In genomic region chr1:132533840-132534239, GRCm38 (mm10) we compare ENCODE assay signal across 13 mouse cellular contexts. TPM values are rescaled to one million over a fixed set of nuclear protein-coding genes. Genes with fewer than 3 reads are reported as not detected.
A peak's percentile ranks its signal among the peaks of the same experiment; 100 is the strongest.
DNase-seq lines count a peak whose midpoint lies in the region; ATAC-seq lines count a peak whose summit lies in the region.
"Had no signal": no experiment of that assay in that cellular context is flagged by ENCODE, and none has a peak within 500 bp of the region (broad histone marks: within the 10 kb centered on the region; RNA-seq: fewer than 3 reads in every experiment).

No protein-coding gene starts in this region.

- peak; percentile 15 for DNase-seq in cerebellum, adult 8-10 months
- no peak for DNase-seq in cerebellum, adult 11-12 months
- DNase-seq in lung, postnatal 14 days: no peak
- DNase-seq in adrenal gland, adult 18-20 months (ENCODE audit: low spot score in 2 of 2): no peak
- no peak for DNase-seq in adrenal gland, postnatal 36 days
- DNase-seq: left cerebral cortex, postnatal 4 days; lung, postnatal 10 days; thymus, adult 18-20 months had no signal

- H3K27ac ChIP-seq in lung, embryonic 15.5 days: no peak overlapping the region
- H3K27ac ChIP-seq in hindbrain, embryonic 12.5 days: peak overlapping the region; percentile 70
- peak overlapping the region; percentile 84 for H3K27ac ChIP-seq in neural tube, embryonic 13.5 days (replicated peaks)
- H3K27ac ChIP-seq: heart, embryonic 10.5 days had no signal

- H3K36me3 ChIP-seq in lung, embryonic 15.5 days: no peaks in the 10 kb centered on the region
- H3K36me3 ChIP-seq in hindbrain, embryonic 12.5 days: 0 out of 2 replicates have a peak, but pooled peaks cover 4% of the 10 kb centered on the region
- H3K36me3 ChIP-seq in neural tube, embryonic 13.5 days: peaks cover 9% of the 10 kb centered on the region; the same call in 1 of the 2 replicates
- H3K36me3 ChIP-seq: heart, embryonic 10.5 days had no signal

- H3K4me3 ChIP-seq in lung, embryonic 15.5 days: no peak overlapping the region
- H3K4me3 ChIP-seq in hindbrain, embryonic 12.5 days: no peak overlapping the region
- no peak overlapping the region for H3K4me3 ChIP-seq in neural tube, embryonic 13.5 days
- H3K4me3 ChIP-seq: heart, embryonic 10.5 days had no signal

- H3K27me3 ChIP-seq in lung, embryonic 15.5 days: peaks cover 8% of the 10 kb centered on the region; the same call in 1 of the 2 replicates
- H3K27me3 ChIP-seq in hindbrain, embryonic 12.5 days: peaks cover 4% of the 10 kb centered on the region
- H3K27me3 ChIP-seq in neural tube, embryonic 13.5 days: 0 out of 2 replicates have a peak, but pooled peaks cover 7% of the 10 kb centered on the region

- H3K9ac ChIP-seq in lung, embryonic 15.5 days: no peak overlapping the region
- H3K9ac ChIP-seq in hindbrain, embryonic 12.5 days: 0 out of 2 replicates have a peak overlapping the region, but pooled peaks have one; percentile 1
- peak overlapping the region; percentile 38; the same call in 1 of the 2 replicates for H3K9ac ChIP-seq in neural tube, embryonic 13.5 days

- ATAC-seq in lung, embryonic 15.5 days (ENCODE audit: borderline replicate concordance, extremely low read depth, low FRiP score, low TSS enrichment): no peak
- peak; percentile 29; the same call in 1 of the 2 replicates for ATAC-seq in hindbrain, embryonic 12.5 days (ENCODE audit: low FRiP score)
- peak; percentile 21; the same call in 1 of the 2 replicates for ATAC-seq in neural tube, embryonic 13.5 days (ENCODE audit: low read depth)

- no peaks in the 10 kb centered on the region for H3K9me3 ChIP-seq in lung, embryonic 15.5 days
- H3K9me3 ChIP-seq in hindbrain, embryonic 12.5 days (replicated peaks): no peaks in the 10 kb centered on the region
- no peaks in the 10 kb centered on the region for H3K9me3 ChIP-seq in neural tube, embryonic 13.5 days
- H3K9me3 ChIP-seq: heart, embryonic 10.5 days had no signal

- 0 out of 2 replicates have a peak overlapping the region, but pooled peaks have one; percentile 5 for H3K4me2 ChIP-seq in lung, embryonic 15.5 days
- H3K4me2 ChIP-seq in hindbrain, embryonic 12.5 days (replicated peaks): peak overlapping the region; percentile 22; the same call in 1 of the 2 replicates
- H3K4me2 ChIP-seq in neural tube, embryonic 13.5 days: peak overlapping the region; percentile 30

- H3K4me1 ChIP-seq in lung, embryonic 15.5 days: peaks cover 9% of the 10 kb centered on the region; the same call in 1 of the 2 replicates
- H3K4me1 ChIP-seq in hindbrain, embryonic 12.5 days: peaks cover 60% of the 10 kb centered on the region
- H3K4me1 ChIP-seq in neural tube, embryonic 13.5 days (replicated peaks): peaks cover 89% of the 10 kb centered on the region

- WGBS in lung, embryonic 15.5 days: 8% methylated on average over 8 of the region's 8 CpGs
- WGBS in hindbrain, embryonic 12.5 days: 3% methylated on average over 8 of the region's 8 CpGs
- 3% methylated on average over 8 of the region's 8 CpGs for WGBS in neural tube, embryonic 13.5 days

RNA-seq across cellular contexts. Expression of gene Cntn2, which starts 9.2 kb away (rescaled TPM):
- polyA plus RNA-seq in lung, embryonic 15.5 days (2015; fragmentation: Nextera tagmentation; extraction: Ambion mirVana): 0.16 and 0.28 TPM in 2 replicates
- 83.8 and 88.4 TPM in 2 replicates for polyA plus RNA-seq in hindbrain, embryonic 12.5 days (2016; fragmentation: Nextera tagmentation; extraction: Ambion mirVana)
- polyA plus RNA-seq in neural tube, embryonic 13.5 days (2015; fragmentation: Nextera tagmentation; extraction: Ambion mirVana): 84.9 and 102 TPM in 2 replicates
- total RNA-seq in adrenal gland, adult 18-20 months (2021): not detected
- not detected for total RNA-seq in adrenal gland, postnatal 36 days (2021)
- total RNA-seq: MEL had no signal

RNA-seq across cellular contexts. Expression of gene Tmem81, which starts 27.8 kb away (rescaled TPM):
- 1.3 and 2.1 TPM in 2 replicates for polyA plus RNA-seq in lung, embryonic 15.5 days (2015; fragmentation: Nextera tagmentation; extraction: Ambion mirVana)
- 1.5 and 1.8 TPM in 2 replicates for polyA plus RNA-seq in hindbrain, embryonic 12.5 days (2016; fragmentation: Nextera tagmentation; extraction: Ambion mirVana)
- 1.0 and 1.1 TPM in 2 replicates for polyA plus RNA-seq in neural tube, embryonic 13.5 days (2015; fragmentation: Nextera tagmentation; extraction: Ambion mirVana)
- total RNA-seq in adrenal gland, adult 18-20 months (2021): 1 to 10 TPM; 3.3 to 4.0 TPM
- 1 to 10 TPM; 3.1 to 3.9 TPM for total RNA-seq in adrenal gland, postnatal 36 days (2021)

RNA-seq across cellular contexts. Expression of gene Rbbp5, which starts 56.7 kb away (rescaled TPM):
- polyA plus RNA-seq in lung, embryonic 15.5 days (2015; fragmentation: Nextera tagmentation; extraction: Ambion mirVana): 44.1 and 47.4 TPM in 2 replicates
- polyA plus RNA-seq in hindbrain, embryonic 12.5 days (2016; fragmentation: Nextera tagmentation; extraction: Ambion mirVana): 53.7 and 53.8 TPM in 2 replicates
- 48.9 and 49.5 TPM in 2 replicates for polyA plus RNA-seq in neural tube, embryonic 13.5 days (2015; fragmentation: Nextera tagmentation; extraction: Ambion mirVana)
- total RNA-seq in adrenal gland, adult 18-20 months (2021): 10 to 100 TPM; 34.6 to 37.8 TPM
- 10 to 100 TPM; 36.5 to 39.2 TPM for total RNA-seq in adrenal gland, postnatal 36 days (2021)

Comparison
In these comparisons a context has a peak if more than half of its experiments do, and no peak if none do; other contexts are left out.
1. RNA of gene Cntn2, which starts 9.2 kb away (polyA plus RNA-seq): 84.9 to 102 TPM in neural tube, embryonic 13.5 days and 83.8 to 88.4 TPM in hindbrain, embryonic 12.5 days; 0.16 to 0.28 TPM in lung, embryonic 15.5 days; every median in the first group is over 10 times any median in the second.
2. Peak in every context shown above with its lines, with median percentiles within 50 percentile points of each other: H3K4me2 ChIP-seq.